Mouse (Mus musculus) cerebellum, adult 11-12 months (tissue): ENCODE data around the gene Rab19.
"Not testable (repeated sequence)": the region's sequence is repeated elsewhere in the genome, so short reads cannot be mapped to it uniquely, and the experiment has no call there.

Experiments
- DNase-seq: peaks from one replicate; pipeline ENCODE4 v3.0.0; 2022

Gene Rab19

DNA sequence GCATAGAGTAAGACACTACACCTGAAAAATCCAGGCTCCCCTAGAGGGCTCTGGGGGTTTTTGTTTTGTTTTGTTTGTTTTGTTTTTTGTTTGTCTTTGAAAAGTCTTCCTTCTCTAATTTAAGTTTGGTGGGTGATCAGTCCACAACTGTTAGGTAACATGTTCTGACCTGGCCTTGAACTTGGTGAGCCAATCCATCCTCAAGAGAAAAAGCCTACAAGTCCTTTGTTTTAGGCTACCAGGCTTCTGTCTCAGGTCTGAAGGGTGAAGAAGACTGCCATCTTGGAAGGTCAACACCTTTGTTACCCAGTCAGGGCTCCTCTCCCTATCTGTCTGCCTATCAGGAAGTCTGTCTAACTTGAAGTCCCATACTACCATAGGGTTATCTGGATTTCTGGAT, 52.7 kb downstream of the Rab19 start:
- DNase-seq: no peak

DNA sequence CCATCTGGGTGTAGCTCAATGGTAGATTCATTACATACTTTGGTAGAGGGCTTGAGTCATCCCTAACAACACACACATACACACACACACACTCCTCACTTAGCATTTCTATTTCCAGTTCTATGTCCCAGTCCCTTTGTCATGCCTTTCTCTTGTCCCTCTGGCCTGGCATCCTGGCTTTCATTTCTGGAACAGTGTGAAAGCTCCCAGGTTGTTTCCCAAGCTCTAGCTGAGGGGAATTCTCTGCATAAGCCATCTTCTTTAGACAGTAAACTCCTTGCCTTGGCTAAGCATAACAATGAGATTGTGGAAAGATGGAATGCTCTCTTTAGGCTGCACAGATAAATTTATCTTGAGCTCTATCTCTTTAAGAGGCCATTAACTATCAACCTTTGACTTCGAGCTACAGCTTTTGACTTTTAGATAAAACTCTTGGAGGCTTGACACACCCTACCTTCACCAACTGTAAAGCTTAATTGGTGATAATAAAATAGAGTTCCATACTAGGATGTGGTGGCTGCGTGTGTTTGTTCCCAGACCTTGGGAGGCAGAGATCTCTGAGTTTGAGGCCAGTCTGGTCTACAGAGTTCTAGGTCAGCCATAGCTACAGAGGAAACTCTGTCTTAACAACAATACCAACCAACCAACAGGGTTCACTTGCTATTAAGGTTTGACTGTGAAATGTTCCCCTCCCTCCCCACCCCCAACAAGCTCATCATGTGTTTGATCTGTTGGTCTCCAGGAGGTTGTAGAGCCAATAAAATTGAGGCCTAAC, 53.3 kb downstream of the Rab19 start:
- DNase-seq: no peak

DNA sequence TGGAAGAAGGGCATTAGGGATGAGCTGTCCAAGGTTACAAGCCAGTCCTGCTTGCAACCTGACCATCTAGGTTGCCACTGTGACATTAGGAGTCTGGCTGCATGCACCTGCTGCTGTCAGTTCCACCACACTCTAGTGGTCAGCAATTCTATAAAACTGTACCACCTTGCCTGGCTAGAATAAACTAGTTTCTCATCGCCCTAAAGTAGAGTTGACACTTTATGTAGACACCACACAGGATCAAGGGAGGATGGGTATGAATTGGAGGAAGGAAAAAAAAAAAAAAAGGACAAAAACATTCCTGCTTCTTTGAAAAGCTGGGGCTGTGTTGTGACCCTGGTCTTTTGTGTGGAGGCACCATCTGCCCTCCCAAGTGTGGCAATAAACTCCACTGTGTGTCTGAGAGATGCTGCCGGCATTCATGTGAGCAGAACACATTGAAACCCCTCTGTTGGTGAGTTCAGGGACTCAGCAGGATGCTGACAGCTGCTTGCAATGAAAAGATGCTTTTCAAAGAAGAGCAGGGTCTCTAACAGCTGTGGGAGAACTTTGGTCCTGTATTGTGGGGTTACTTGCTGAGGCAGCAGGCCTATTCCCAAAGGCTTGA, 54.0 kb downstream of the Rab19 start:
- DNase-seq: no peak

DNA sequence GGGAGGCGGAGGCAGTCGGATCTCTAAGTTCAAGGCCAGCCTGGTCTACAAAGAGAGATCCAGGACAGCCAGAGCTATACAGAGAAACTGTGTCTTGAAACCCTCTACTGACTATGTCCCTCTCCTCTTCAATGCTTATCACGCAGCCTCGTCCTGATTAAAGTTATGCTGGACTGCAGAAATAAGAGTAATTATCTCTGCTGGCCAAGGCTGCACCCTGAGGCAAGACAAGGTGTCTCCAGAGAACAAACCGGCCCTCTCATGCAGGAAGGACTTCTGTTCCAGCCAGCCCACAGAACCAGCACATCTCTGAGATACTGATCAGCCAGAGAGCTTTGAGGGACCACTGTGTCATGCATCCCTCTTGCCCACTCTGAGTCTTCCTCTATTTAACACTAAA, 54.9 kb downstream of the Rab19 start:
- DNase-seq: no peak

DNA sequence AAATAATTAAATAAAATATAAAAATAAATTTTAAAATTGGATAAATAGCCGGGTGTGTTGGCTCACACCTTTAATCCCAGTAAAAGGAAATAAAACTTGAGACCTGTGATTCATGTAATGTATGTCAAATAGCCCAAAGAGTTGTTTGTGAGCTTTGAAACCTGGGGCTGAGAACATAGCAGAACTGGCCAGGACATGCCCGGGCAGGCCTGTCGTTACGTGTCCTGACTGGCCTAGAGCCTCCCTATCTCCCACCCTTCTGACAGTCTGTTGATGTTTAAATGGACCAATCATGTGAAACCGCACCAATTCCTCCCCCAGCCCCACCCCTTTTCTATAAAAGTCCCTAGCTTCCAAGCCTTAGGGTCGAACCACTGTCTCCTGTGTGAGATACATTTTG, 56.5 kb downstream of the Rab19 start:
- not testable (repeated sequence) for DNase-seq
